Mouse (Mus musculus) brain, embryonic 14.5 days (tissue): ENCODE measurements around the gene Gpm6b.

ENCODE experiments used
- CTCF ChIP-seq: fragments of 200-500 bp; IDR thresholded peaks from 2 replicates; pipeline ENCODE4 v1.5.1; 2012; ENCODE audit warnings: inconsistent platforms, mild to moderate bottlenecking, moderate library complexity, borderline replicate concordance; ENCODE audit not compliant: insufficient read depth, insufficient read length; ENCODE audit errors: extremely low read depth
- POLR2A ChIP-seq: fragments of 200-500 bp; IDR thresholded peaks from 2 replicates; pipeline ENCODE4 v1.6.1; 2012; ENCODE audit warnings: mild to moderate bottlenecking, inconsistent platforms, borderline replicate concordance; ENCODE audit not compliant: poor library complexity, insufficient read depth, insufficient read length, severe bottlenecking; ENCODE audit errors: extremely low read depth

DNA sequence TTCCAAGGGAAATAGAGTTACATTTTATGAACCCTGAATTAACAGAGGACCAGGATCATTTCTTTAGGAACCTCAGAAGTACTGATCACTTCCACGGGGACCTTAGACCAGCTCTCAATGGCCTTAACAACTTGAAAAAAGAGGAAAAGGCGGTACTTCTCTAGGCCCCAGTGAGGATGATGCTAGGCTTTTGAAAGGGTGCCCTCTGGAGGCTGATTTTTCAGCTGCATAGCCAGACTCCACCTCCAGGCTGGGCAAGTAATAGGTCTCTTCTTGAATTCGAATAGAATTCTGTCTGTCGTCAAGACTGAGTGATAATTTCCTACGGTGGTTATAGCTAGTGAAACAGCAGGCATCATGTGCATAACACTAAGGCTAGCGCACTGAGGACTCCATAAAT lies 113.1 kb downstream of the Gpm6b start:
- TF ChIP-seq POLR2A (no peak), CTCF (peak; percentile 62; the same call in 1 of the 2 replicates)
